Mouse (Mus musculus) bone marrow macrophage, adult 2 months (primary cell): ENCODE results near the gene Kctd21. TPM values are rescaled to one million over a fixed set of nuclear protein-coding genes. Genes with fewer than 3 reads are reported as not detected.

ENCODE experiments used
- H3K27ac ChIP-seq: 2 replicates; pipeline ENCODE4 v1.5.1; 2012; ENCODE audit warnings: low read depth, low read length; ENCODE audit not compliant: insufficient read depth
- H3K4me1 ChIP-seq: 2 replicates; pipeline ENCODE4 v1.6.1; 2012; ENCODE audit warnings: low read length; ENCODE audit not compliant: control insufficient read depth, insufficient read depth
- H3K4me3 ChIP-seq: 2 replicates; pipeline ENCODE4 v1.5.1; 2012; ENCODE audit warnings: mild to moderate bottlenecking, low read length, moderate library complexity; ENCODE audit not compliant: insufficient read depth
- CTCF ChIP-seq: IDR thresholded peaks from 2 replicates; pipeline ENCODE4 v1.5.1; 2012; ENCODE audit warnings: low read depth, mild to moderate bottlenecking, low read length, moderate library complexity
- POLR2A ChIP-seq: IDR thresholded peaks from 2 replicates; pipeline ENCODE4 v1.6.1; 2012; ENCODE audit warnings: mild to moderate bottlenecking, low read depth, low read length, borderline replicate concordance
- polyA plus RNA-seq: library from polyadenylated mRNA; stranded (reverse); fragments of >200 nt; gene quantifications from 2 replicates; pipeline ENCODE4 v1.2.4, GENCODE M21; 2012; ENCODE audit not compliant: missing spikeins, insufficient read depth, insufficient read length

Kctd21 gene
- polyA plus RNA-seq: 13.4 and 16.3 TPM in 2 replicates

DNA sequence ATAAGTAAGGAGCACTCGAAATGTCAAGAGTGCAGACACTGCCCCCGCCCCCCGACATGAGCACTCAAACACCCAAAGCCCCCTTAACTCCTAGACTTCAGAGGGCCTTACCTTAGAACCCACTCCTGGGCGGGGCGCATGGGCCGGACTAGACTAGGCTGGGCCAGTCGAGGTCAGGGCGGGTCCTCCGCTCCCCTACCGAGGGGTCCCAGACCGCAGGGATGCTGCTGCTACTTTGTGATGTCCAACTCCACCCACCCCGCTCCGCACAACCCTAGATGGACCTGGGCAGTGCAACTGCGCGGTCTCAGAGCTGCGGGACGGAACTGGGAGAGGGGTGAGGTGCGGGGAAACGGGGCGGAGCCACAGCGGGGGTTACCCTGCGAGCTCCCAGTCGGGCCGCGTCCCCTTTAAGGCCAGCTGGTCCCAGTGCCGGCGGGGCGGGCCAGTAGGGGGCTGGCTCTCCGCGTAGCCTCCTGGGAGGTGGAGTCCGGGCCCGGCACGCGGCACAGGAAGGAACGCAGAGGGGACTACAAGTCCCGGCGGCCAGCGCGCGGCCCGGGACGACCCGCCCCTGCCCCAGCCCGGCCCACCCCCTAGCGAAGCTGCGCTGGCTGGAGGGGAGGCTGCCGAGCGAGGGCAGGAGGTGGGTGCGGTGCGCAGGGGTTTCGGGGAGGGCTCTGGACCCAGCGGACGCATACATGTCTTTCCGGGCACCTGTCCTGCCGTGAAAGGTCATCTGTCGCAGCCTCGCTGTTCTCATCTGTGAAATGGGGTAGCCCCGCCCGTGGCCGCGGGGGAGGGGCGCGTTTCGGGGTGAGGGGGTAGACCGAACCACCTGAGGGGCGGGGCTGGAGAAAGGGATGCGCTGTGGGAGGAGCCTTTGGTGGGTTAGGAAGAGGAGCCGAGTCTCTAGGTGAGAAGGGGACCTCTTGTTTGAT lies at the start of gene Kctd21, which contains the start of gene Usp35:
Gene Kctd21, plus strand, starts transcription at position 602 of the 941 bp plus-strand sequence.
Gene Usp35, minus strand, starts transcription at position 295 of the 941 bp plus-strand sequence.
- TF ChIP-seq POLR2A (no peak), CTCF (no peak)
- peaks cover 42% of the 10 kb centered on the region for H3K4me1 ChIP-seq
- peak within 1 kb of the TSS; percentile 93 for H3K4me3 ChIP-seq
- H3K27ac ChIP-seq: peak within 1 kb of the TSS; percentile 39

- Histone ChIP-seq H3K4me1 (no peaks in the 10 kb centered on the region), H3K4me3 (no peak overlapping the region), H3K27ac (no peak overlapping the region)
- TF ChIP-seq POLR2A: no peak
- no peak for TF ChIP-seq CTCF
Measured at GRCm38 (mm10) chr7:97296986-97297385, 35.1 kb upstream of the Kctd21 start.

DNA sequence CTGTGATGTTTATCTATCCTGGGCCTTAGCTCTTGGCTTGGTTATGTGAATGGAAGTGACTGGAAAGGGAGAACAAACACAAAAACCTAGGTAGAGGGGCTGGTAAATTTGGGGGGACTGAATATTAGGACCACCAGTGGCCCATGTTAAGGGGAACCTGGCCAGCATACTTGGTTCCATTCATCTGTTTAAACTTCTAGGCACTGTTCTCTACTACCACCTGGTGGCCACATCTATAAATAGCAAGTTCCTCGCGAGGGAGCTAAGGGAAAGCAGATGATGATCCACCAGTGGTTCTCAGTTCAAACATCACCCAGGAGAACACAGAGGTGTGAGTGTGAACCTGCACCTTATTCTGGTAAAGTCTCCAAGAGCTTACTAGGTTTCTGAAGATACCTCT lies 34.7 kb upstream of the Kctd21 start:
- no peak overlapping the region for H3K27ac ChIP-seq
- no peaks in the 10 kb centered on the region for H3K4me1 ChIP-seq
- no peak for TF ChIP-seq CTCF
- TF ChIP-seq POLR2A: no peak
- no peak overlapping the region for H3K4me3 ChIP-seq

DNA sequence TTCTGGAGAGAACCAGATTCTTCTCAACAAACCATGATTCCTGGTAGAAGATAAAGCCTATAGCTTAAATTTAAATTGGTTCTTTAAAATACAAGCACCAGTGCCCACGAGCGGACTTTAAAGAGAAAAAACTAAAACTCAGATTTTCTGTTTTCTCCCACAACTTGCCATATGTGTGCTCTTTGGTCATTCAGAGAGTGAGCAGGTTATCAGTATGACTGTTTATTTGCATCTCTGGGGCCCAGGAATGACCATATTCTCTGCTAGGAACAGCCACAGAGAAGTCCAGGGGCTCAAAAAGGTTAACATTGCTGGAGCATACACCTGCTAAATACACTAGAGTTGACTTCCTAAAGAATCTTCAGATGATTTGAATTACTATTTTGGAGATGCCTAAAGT lies 33.8 kb upstream of the Kctd21 start:
- H3K4me1 ChIP-seq: no peaks in the 10 kb centered on the region
- H3K27ac ChIP-seq: no peak overlapping the region
- H3K4me3 ChIP-seq: no peak overlapping the region
- no peak for TF ChIP-seq CTCF
- TF ChIP-seq POLR2A: no peak

- no peak for TF ChIP-seq POLR2A
- no peak for TF ChIP-seq CTCF
- Histone ChIP-seq H3K4me1 (no peaks in the 10 kb centered on the region), H3K27ac (no peak overlapping the region), H3K4me3 (no peak overlapping the region)
Measured at GRCm38 (mm10) chr7:97298943-97299342, 33.2 kb upstream of the Kctd21 start.

DNA sequence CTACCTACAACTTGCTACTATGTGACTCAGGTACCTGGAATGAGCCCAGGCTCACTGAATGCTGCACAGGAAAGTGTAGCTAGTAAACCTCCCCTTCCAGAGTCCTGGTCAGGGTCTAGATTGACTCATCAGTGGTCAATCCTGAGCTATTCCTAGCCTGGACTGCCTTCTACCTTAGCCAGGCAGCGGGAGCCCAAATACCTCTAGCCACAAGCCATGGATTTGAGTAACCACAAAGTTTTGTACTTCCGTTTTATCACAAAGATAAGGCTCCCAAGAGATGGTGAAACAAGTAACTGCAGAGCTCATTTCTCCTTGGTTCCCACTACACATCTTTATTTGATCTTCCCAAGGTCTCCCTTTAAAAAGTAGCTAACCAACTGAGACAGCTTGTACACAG lies 31.2 kb upstream of the Kctd21 start:
- Histone ChIP-seq H3K27ac (no peak overlapping the region), H3K4me1 (peaks cover 8% of the 10 kb centered on the region), H3K4me3 (no peak overlapping the region)
- TF ChIP-seq CTCF: no peak
- no peak for TF ChIP-seq POLR2A

DNA sequence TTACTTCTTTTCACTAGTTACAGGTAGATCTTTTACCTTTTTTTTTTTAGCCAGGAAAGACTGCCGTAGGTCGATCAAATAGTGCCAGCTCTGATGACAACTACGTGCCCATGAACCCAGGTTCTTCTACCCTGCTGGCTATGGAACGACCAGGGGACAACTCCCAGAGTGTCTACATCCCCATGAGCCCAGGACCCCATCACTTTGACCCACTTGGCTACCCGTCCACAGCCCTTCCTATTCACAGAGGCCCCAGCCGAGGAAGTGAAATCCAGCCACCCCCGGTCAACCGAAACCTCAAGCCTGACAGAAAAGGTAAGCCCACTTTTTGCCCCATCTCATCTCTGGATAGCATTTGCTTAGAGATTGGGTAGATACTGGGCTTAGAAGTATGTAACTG lies 30.8 kb upstream of the Kctd21 start:
- no peak overlapping the region for H3K27ac ChIP-seq
- peaks cover 10% of the 10 kb centered on the region for H3K4me1 ChIP-seq
- no peak overlapping the region for H3K4me3 ChIP-seq
- TF ChIP-seq CTCF (no peak), POLR2A (no peak)

DNA sequence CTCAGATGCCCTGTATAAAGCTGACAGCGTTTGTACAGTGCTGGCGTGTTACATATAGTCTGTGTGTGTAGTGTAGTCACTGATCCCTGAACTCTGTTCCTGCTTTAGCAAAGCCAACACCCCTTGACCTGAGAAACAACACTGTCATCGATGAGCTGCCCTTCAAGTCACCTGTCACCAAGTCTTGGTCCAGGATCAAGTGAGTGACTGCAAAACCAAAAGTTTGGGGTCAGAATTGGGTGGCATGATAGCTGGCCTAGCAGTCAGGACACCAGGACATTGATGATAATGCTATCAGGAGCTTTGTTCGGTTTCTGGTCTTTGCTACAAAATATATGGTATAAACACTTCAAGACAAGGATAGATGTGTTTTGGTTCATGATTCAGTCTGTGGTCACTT lies 29.9 kb upstream of the Kctd21 start:
- Histone ChIP-seq H3K4me3 (no peak overlapping the region), H3K4me1 (peaks cover 10% of the 10 kb centered on the region)
- TF ChIP-seq CTCF (no peak), POLR2A (no peak)

GRCm38 (mm10) chr7:97302876-97303275 lies 29.3 kb upstream of the Kctd21 start:
- TF ChIP-seq CTCF: no peak
- TF ChIP-seq POLR2A: no peak
- peaks cover 10% of the 10 kb centered on the region for H3K4me1 ChIP-seq
- H3K4me3 ChIP-seq: no peak overlapping the region
- H3K27ac ChIP-seq: no peak overlapping the region

More for the DNA sequence above, 29.9 kb upstream of the Kctd21 start:
- no peak overlapping the region for H3K27ac ChIP-seq

DNA sequence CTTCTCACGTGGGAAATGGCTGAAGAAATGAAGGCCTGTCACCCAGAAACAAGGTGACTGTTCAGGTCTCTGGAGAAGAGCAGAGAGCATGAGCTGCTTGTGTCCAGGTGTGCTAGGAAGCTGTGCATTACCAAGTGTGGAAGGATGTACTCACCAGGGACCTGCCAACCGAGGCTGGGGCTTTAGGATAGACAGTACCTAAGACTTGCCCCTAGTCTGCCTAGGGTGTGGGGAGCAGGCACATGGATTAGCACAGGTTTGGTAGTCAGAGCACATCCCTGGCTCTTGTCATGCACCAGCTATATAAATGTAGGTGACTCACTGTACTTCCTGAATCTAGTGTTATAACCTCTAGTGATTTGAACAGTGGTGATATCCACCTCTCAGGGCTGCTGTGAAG lies 28.5 kb upstream of the Kctd21 start:
- TF ChIP-seq POLR2A (no peak), CTCF (no peak)
- H3K4me1 ChIP-seq: peaks cover 10% of the 10 kb centered on the region
- no peak overlapping the region for H3K4me3 ChIP-seq

More for the DNA sequence above, 28.5 kb upstream of the Kctd21 start:
- no peak overlapping the region for H3K27ac ChIP-seq
